Mouse (Mus musculus): ENCODE measurements around the gene Oaz1. TPM values are rescaled to one million over a fixed set of nuclear protein-coding genes. Genes with fewer than 3 reads are reported as not detected.
A peak's percentile ranks its signal among the peaks of the same experiment; 100 is the strongest.

The Oaz1 gene
- 1,319 and 1,425 TPM in 2 replicates for polyA plus RNA-seq (2015; fragmentation: Nextera tagmentation; extraction: Ambion mirVana)

GRCm38 (mm10) chr10:80826151-80827062 is at the start of gene Oaz1:
TSS of gene Oaz1 (plus strand) at chr10:80826656.
- Histone ChIP-seq H3K9me3 (no peaks in the 10 kb centered on the region), H3K36me3 (peaks cover 25% of the 10 kb centered on the region), H3K27ac (peak within 1 kb of the TSS; percentile 94), H3K4me1 (replicated peaks) (peaks cover 36% of the 10 kb centered on the region), H3K4me3 (replicated peaks) (peak within 1 kb of the TSS; percentile 86), H3K27me3 (no peaks in the 10 kb centered on the region), H3K9ac (replicated peaks) (peak within 1 kb of the TSS; percentile 92), H3K4me2 (replicated peaks) (peak within 1 kb of the TSS; percentile 100)
- under 1% methylated on average over 70 of the region's 82 CpGs for WGBS
- ATAC-seq = peak; percentile 97

- Histone ChIP-seq H3K36me3 (peaks cover 98% of the 10 kb centered on the region), H3K4me3 (replicated peaks) (no peak overlapping the region), H3K9ac (replicated peaks) (no peak overlapping the region), H3K4me1 (replicated peaks) (no peaks in the 10 kb centered on the region), H3K27me3 (no peaks in the 10 kb centered on the region), H3K27ac (no peak overlapping the region), H3K4me2 (replicated peaks) (no peak overlapping the region), H3K9me3 (no peaks in the 10 kb centered on the region)
- WGBS = 92% methylated on average over 5 of the region's 5 CpGs
- ATAC-seq = no peak
Observed at GRCm38 (mm10) chr10:80777123-80777522, 49.3 kb upstream of the Oaz1 start.

GRCm38 (mm10) chr10:80779565-80779964 is 46.9 kb upstream of the Oaz1 start:
- H3K27ac ChIP-seq = no peak overlapping the region
- H3K4me2 ChIP-seq (replicated peaks) = no peak overlapping the region
- no peaks in the 10 kb centered on the region for H3K27me3 ChIP-seq
- H3K4me1 ChIP-seq (replicated peaks) = no peaks in the 10 kb centered on the region
- peaks cover 98% of the 10 kb centered on the region for H3K36me3 ChIP-seq
- H3K9me3 ChIP-seq = no peaks in the 10 kb centered on the region
- no peak overlapping the region for H3K9ac ChIP-seq (replicated peaks)
- no peak for ATAC-seq
- no peak overlapping the region for H3K4me3 ChIP-seq (replicated peaks)

- no peaks in the 10 kb centered on the region for H3K9me3 ChIP-seq
Observed at GRCm38 (mm10) chr10:80784302-80784701, 42.2 kb upstream of the Oaz1 start.

GRCm38 (mm10) chr10:80784871-80785270 is 41.6 kb upstream of the Oaz1 start:
- no peak for ATAC-seq
- no peaks in the 10 kb centered on the region for H3K9me3 ChIP-seq
- 73% methylated on average over 12 of the region's 12 CpGs for WGBS
- H3K4me2 ChIP-seq (replicated peaks) = no peak overlapping the region
- H3K27me3 ChIP-seq = no peaks in the 10 kb centered on the region
- no peak overlapping the region for H3K9ac ChIP-seq (replicated peaks)
- H3K4me1 ChIP-seq (replicated peaks) = no peaks in the 10 kb centered on the region
- peaks cover 99% of the 10 kb centered on the region for H3K36me3 ChIP-seq
- no peak overlapping the region for H3K4me3 ChIP-seq (replicated peaks)
- no peak overlapping the region for H3K27ac ChIP-seq

More at GRCm38 (mm10) chr10:80784302-80784701, 42.2 kb upstream of the Oaz1 start:
- WGBS = 100% methylated on average over 2 of the region's 2 CpGs
- Histone ChIP-seq H3K9ac (replicated peaks) (no peak overlapping the region), H3K4me1 (replicated peaks) (no peaks in the 10 kb centered on the region), H3K4me2 (replicated peaks) (no peak overlapping the region), H3K27ac (no peak overlapping the region), H3K36me3 (peaks cover 98% of the 10 kb centered on the region), H3K27me3 (no peaks in the 10 kb centered on the region), H3K4me3 (replicated peaks) (no peak overlapping the region)
- no peak for ATAC-seq

- no peak overlapping the region for H3K4me3 ChIP-seq (replicated peaks)
- 94% methylated on average over 11 of the region's 11 CpGs for WGBS
- H3K27ac ChIP-seq = no peak overlapping the region
- 0 out of 2 replicates have a peak overlapping the region, but pooled peaks have one; percentile 14 for H3K9ac ChIP-seq (replicated peaks)
- no peaks in the 10 kb centered on the region for H3K9me3 ChIP-seq
- no peaks in the 10 kb centered on the region for H3K27me3 ChIP-seq
- no peak for ATAC-seq
- H3K36me3 ChIP-seq = peaks cover 99% of the 10 kb centered on the region
- H3K4me1 ChIP-seq (replicated peaks) = no peaks in the 10 kb centered on the region
- H3K4me2 ChIP-seq (replicated peaks) = no peak overlapping the region
Observed at GRCm38 (mm10) chr10:80785963-80786362, 40.5 kb upstream of the Oaz1 start.

GRCm38 (mm10) chr10:80787517-80787916 is 38.9 kb upstream of the Oaz1 start:
- Histone ChIP-seq H3K27me3 (no peaks in the 10 kb centered on the region), H3K4me2 (replicated peaks) (no peak overlapping the region), H3K9ac (replicated peaks) (no peak overlapping the region), H3K27ac (no peak overlapping the region), H3K36me3 (peaks cover 99% of the 10 kb centered on the region), H3K9me3 (no peaks in the 10 kb centered on the region), H3K4me3 (replicated peaks) (no peak overlapping the region), H3K4me1 (replicated peaks) (no peaks in the 10 kb centered on the region)
- no peak for ATAC-seq
- WGBS = 83% methylated on average over 2 of the region's 2 CpGs

GRCm38 (mm10) chr10:80790761-80791404 is 35.6 kb upstream of the Oaz1 start:
- Histone ChIP-seq H3K9ac (replicated peaks) (no peak overlapping the region), H3K4me1 (replicated peaks) (peaks cover 5% of the 10 kb centered on the region), H3K4me2 (replicated peaks) (no peak overlapping the region), H3K36me3 (peaks cover 98% of the 10 kb centered on the region), H3K27me3 (no peaks in the 10 kb centered on the region), H3K9me3 (no peaks in the 10 kb centered on the region), H3K4me3 (replicated peaks) (no peak overlapping the region), H3K27ac (no peak overlapping the region)
- WGBS = 94% methylated on average over 19 of the region's 19 CpGs
- ATAC-seq = no peak

GRCm38 (mm10) chr10:80791476-80792174 is 34.8 kb upstream of the Oaz1 start:
- WGBS = 86% methylated on average over 33 of the region's 33 CpGs
- no peak overlapping the region for H3K27ac ChIP-seq
- H3K4me1 ChIP-seq (replicated peaks) = peaks cover 11% of the 10 kb centered on the region
- no peaks in the 10 kb centered on the region for H3K9me3 ChIP-seq
- H3K27me3 ChIP-seq = no peaks in the 10 kb centered on the region
- H3K36me3 ChIP-seq = peaks cover 98% of the 10 kb centered on the region
- ATAC-seq = no peak
- no peak overlapping the region for H3K4me3 ChIP-seq (replicated peaks)
- no peak overlapping the region for H3K9ac ChIP-seq (replicated peaks)
- no peak overlapping the region for H3K4me2 ChIP-seq (replicated peaks)

- 81% methylated on average over 41 of the region's 41 CpGs for whole genome bisulfite sequencing
- H3K4me2 ChIP-seq (replicated peaks) = no peak overlapping the region
- no peaks in the 10 kb centered on the region for H3K9me3 ChIP-seq
- H3K27ac ChIP-seq = no peak overlapping the region
- 0 out of 2 replicates have a peak overlapping the region, but pooled peaks have one; percentile 10 for H3K9ac ChIP-seq (replicated peaks)
- H3K4me3 ChIP-seq (replicated peaks) = no peak overlapping the region
- peaks cover 92% of the 10 kb centered on the region for H3K36me3 ChIP-seq
- H3K27me3 ChIP-seq = no peaks in the 10 kb centered on the region
- peaks cover 19% of the 10 kb centered on the region for H3K4me1 ChIP-seq (replicated peaks)
- ATAC-seq = no peak
Observed at GRCm38 (mm10) chr10:80792175-80793032, 34.1 kb upstream of the Oaz1 start.

All from midbrain, embryonic 13.5 days (tissue).